Mouse (Mus musculus) embryo, embryonic 10.5 days (tissue): ENCODE results near the gene Trpv2.

Experiments used
- DNase-seq: peaks from one replicate; pipeline ENCODE4 v3.0.0-alpha.2; 2015; ENCODE audit warnings: low spot score

The Trpv2 gene

GRCm38 (mm10) chr11:62573959-62574702 is at the start of gene Trpv2:
Trpv2 (plus strand) TSS chr11:62574486.
- no peak for DNase-seq

DNA sequence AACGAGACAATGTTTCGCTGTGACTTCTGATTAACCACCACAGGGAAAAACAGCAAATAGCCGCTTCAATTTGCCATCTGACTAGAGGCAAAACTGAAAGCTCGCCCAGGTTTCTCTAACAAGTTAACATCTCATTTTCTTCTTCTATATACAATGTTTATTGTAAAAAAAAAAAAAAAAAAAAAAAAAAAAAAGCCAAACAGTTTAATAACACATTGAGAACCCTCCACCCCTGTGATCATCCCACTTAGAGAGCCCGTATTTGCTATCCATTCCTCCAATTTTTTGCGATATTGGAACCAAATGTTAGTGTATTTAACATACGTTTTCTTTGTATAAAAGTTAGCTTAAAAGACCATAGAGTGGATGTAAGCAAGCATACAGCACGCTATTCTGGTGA is 37.2 kb upstream of the Trpv2 start:
- DNase-seq: no peak

DNA sequence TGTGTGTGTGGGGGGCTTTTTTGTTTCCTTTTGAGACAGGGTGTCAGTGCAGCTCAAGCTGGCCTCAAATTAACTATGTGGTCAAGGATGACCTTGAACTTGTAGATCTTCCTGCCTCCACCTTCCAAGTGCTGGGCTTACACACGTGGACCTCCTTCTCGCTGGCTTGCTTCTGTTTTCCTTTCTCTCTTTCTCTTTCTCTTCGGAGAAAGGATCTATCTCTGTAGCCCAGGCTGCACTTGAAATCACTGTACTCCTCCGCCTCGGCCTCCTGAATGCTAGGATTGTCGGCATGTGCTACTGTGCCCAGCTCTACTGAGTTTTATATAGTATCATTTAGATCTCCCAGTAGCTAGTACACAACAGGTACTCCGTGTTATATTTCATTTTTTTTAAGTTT is 36.7 kb upstream of the Trpv2 start:
- no peak for DNase-seq

DNA sequence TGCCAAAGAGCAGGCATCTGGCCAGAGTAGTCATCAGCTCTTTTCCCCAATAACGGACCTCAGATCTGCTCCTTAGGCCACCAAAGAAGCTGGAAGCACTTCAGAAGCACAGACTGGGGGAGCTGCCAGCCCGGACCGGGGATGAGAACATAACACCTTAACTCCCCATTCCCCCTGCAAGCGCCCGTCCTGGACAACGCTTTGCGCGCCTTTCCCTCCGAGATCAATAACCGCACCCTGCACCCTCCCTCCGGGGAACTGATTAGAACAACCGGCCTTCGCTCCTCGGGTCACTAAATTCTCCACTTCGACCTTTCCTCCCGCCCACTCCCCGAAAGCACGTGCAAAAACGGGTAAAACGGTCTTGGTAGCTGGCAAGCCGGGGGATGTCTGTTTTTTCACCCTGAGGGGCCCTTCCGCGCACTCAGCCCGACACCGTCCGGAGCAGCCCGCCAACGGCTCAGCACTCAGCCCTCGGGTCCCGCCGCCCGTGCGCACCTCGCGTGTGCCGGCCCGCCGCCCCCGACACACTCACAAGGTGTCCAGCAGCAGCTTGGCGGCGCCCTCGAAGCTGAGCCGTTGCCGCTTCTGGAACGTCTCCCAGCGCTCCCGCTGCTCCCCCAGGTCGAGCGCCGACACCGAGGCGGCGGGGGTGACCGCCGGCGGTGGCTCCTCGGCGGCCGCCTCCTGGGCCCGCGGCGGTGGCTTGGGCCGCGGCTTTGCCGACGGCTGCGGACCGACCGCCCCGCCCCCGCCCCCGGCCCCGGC is 35.8 kb upstream of the Trpv2 start:
- peak; percentile 71 for DNase-seq

DNA sequence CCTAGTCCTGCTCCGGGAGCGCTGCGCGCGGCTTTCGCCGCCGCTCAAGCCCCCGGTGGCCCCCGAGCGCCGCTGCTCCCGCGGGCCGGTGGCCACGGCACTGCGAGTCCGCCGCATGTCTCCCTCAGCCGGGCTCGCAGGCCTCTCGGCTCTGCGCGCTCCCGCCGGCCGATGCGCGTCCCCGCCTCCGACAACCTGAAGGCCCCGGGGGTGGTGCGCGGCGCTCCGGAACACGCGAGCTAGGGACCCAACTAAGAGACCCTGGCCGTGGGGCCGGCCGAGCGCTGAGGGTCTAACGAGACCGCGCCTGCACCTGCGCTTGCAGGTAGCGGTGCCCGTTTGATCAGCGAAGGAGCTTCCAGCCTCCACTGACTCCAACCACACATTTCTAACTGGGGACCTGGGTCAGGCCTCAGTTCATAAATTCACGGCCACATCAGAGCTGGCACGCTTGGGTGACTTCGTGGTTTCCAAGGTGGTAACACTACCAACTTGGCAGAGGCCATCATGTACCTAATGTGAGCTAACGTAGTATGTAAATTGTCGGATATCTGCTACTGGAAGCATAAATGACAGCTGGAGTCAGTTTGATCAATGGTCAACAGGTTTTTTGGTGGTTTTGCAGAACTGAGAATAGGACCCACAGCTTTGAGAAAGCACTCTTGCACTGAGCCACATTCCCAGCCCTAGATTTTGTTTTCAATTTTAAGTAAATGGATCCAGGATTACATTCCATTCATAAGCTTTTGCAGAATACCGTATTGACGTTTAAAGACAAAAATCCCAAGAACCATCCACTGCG is 35.0 kb upstream of the Trpv2 start, which contains the start of gene Cenpv:
Gene Cenpv (minus strand): TSS at position 173 of the 802 bp plus-strand sequence.
- peak; percentile 75 for DNase-seq

GRCm38 (mm10) chr11:62540167-62540566 is 34.1 kb upstream of the Trpv2 start:
- DNase-seq: no peak

GRCm38 (mm10) chr11:62540969-62541368 is 33.3 kb upstream of the Trpv2 start:
- no peak for DNase-seq

- DNase-seq: no peak
Observed at GRCm38 (mm10) chr11:62541581-62541980, 32.7 kb upstream of the Trpv2 start.

DNA sequence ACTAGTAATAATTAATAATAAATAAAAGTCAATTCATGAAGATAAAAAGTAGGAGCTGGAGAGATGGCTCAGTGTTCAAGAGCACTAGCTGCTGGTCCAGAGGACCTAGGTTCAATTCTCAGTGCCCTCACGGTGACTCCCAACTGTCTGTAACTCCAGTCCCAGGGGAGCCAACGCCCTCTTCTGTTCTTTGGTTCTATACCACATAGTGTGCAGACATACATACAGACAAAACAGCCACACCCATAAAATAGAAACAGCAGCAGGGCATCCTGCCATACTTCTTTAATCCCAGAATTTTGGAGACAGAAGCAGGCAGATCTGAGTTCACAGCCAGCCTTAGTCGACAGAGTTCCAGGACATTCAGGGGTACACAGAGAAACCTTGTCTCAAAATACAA is 30.3 kb upstream of the Trpv2 start:
- DNase-seq: no peak

- peak; percentile 70 for DNase-seq
Observed at GRCm38 (mm10) chr11:62549782-62550181, 24.5 kb upstream of the Trpv2 start.

DNA sequence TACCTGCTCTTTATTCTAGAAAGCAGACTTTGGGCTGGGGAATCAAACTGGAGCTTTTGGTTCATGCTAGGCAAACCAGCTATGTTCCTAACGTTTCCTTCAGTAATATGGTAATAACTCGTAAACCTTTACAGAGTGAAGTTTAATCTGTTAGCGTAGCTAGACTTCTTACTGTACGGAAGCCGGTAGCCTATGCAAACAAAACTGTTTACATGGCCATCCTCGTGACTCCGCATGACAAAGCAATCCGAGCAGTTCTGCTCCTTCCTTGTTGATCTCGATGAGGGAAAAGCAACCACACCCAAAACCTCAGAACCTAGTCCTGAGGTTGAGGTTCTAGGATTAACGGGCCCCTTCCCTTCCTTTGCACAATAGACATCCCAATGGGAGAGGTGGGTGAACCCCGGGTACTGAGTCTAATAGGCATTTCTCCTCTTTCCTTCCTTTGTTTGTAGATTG is 24.0 kb upstream of the Trpv2 start:
- DNase-seq: peak; percentile 77

DNA sequence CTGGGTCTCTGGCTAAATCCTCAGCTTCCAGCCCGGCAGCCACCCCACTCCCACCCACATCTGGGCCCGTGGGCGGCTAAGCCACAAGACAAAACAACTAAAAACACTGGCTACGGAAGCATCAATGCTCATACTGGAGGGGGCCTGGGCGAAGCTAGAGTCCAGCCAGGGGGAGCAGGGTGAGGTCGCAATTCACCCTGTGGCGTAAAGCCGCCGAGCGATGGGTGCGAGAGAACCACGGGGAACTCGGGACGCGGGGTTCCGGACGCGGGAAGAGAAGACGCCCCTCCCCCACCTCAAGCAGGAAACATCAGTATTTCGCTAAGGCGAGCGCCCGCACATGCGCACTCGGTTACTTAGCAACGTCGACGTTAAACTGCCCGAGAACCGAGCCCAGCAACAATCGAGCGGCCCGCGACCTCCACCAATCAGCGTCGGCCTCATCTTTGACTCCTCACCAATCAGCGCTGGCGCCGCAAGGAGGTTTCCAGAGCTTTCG is 23.5 kb upstream of the Trpv2 start, which contains the start of gene Ubb:
Gene Ubb (plus strand): TSS at position 445 of the 499 bp plus-strand sequence.
- peak; percentile 100 for DNase-seq

- peak; percentile 93 for DNase-seq
Observed at GRCm38 (mm10) chr11:62551226-62552119, 22.8 kb upstream of the Trpv2 start.

GRCm38 (mm10) chr11:62553186-62553585 is 21.1 kb upstream of the Trpv2 start:
- no peak for DNase-seq

DNA sequence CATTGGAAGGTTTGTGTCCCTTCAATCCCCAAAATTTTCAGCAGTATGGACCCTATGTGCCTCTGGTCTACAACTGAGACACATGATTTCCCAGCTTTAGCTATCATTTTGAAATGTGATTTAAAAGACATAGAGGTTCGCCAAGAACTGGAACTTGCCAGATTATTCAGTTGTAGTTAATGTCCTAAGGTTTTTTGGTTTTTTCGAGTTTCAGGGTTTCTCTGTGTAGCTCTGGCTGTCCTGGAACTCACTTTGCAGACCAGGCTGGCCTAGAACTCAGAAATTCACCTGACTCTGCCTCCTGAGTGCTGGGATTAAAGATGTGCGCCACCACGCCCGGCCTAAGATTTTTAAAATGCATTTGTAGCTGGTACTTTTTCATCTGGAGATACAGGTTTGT is 20.7 kb upstream of the Trpv2 start:
- DNase-seq: no peak

- no peak for DNase-seq
Observed at GRCm38 (mm10) chr11:62554163-62554855, 20.0 kb upstream of the Trpv2 start.

DNA sequence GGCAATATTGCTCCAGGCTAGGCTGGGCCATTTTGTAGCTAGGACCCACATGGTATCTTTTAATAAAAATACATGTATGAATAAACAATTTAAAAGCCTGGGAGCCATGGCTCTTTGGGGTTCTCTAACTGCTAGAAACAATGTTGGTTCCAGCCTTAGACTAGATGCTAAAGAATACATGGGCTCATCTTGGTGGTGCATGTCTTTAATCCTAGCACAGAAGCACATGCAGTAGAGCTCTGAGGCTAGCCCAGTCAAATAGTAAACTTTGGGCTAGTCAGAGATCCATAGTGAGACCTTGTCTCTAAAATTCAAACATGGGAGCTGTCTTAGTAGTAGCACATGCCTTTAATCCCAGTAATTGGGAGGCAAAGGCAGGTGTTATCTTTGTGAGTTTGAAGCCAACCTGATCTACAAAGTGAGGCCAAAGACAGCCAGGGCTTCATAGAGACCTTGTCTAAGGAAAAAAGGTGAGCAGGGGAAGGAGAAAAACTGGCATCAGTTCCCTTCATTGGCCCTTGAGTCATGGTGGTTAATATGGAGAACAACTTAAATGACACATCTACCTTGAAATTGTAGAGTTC is 19.3 kb upstream of the Trpv2 start:
- no peak for DNase-seq

GRCm38 (mm10) chr11:62555896-62556412 is 18.3 kb upstream of the Trpv2 start:
- DNase-seq: no peak

DNA sequence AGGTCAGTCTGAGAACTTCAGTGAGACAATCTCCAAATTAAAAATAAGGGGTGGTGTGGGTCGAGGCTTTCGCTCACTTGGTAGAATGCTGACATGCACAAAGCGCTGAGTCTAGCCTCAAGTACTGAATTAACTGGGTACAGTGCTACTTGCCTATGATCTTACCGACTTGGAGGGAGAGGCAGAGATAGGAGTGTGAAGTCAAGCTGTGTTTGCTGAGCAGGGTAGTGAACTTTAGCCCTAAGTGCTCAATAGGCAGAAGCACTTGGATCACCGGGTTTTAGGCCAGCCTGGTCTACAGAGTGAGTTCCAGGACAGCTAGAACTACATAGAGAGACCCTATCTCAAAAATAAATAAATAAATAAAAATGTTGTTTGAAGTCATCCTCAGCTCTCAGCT is 17.1 kb upstream of the Trpv2 start:
- DNase-seq: no peak

GRCm38 (mm10) chr11:62558152-62558551 is 16.1 kb upstream of the Trpv2 start:
- no peak for DNase-seq
